Mouse (Mus musculus): ENCODE data around the gene Fcgr4. TPM values are rescaled to one million over a fixed set of nuclear protein-coding genes. Genes with fewer than 3 reads are reported as not detected.

Gene Fcgr4
- polyA plus RNA-seq, 1 experiment from 2014 or later = 0.19 TPM

DNA sequence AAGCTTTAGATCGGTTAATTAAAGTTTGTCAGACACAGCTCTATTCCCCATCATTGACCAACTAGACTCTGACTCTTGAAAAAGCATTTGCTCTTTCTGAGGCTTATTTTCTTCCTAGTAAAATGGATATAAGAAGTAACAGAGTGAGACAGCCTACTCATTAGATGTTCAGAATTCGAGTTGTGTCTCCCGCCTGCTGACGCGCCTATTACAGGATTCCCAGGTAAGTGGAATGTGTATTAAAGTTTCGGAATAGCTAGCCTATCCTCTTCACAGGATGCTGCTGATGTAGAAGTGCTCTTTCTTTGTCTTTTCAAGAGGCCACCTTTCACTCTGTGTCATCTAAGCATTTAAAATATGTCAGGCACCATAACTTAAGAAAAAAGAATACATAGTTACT lies 20.4 kb downstream of the Fcgr4 start:
- Histone ChIP-seq H3K9ac (replicated peaks) (no peak overlapping the region), H3K27me3 (peaks cover 17% of the 10 kb centered on the region), H3K4me2 (replicated peaks) (no peak overlapping the region), H3K4me3 (no peak overlapping the region), H3K36me3 (no peaks in the 10 kb centered on the region), H3K9me3 (no peaks in the 10 kb centered on the region), H3K4me1 (peaks cover 3% of the 10 kb centered on the region; the same call in 1 of the 2 replicates), H3K27ac (replicated peaks) (no peak overlapping the region)
- WGBS = 80% methylated on average over 6 of the region's 6 CpGs
- ATAC-seq (ENCODE audit: low FRiP score, low read depth) = no peak

- Histone ChIP-seq H3K4me3 (no peak overlapping the region), H3K27me3 (peaks cover 17% of the 10 kb centered on the region), H3K36me3 (no peaks in the 10 kb centered on the region), H3K4me2 (replicated peaks) (no peak overlapping the region), H3K9me3 (no peaks in the 10 kb centered on the region), H3K9ac (replicated peaks) (no peak overlapping the region), H3K4me1 (peaks cover 1% of the 10 kb centered on the region; the same call in 1 of the 2 replicates), H3K27ac (replicated peaks) (no peak overlapping the region)
- no peak for ATAC-seq (ENCODE audit: low FRiP score, low read depth)
- 89% methylated on average over 7 of the region's 7 CpGs for WGBS
These were observed 21.2 kb downstream of the Fcgr4 start for GRCm38 (mm10) chr1:171039880-171040279.

GRCm38 (mm10) chr1:171043594-171044153 lies 25.0 kb downstream of the Fcgr4 start:
- Histone ChIP-seq H3K4me2 (replicated peaks) (peak overlapping the region; percentile 51), H3K9ac (replicated peaks) (peak overlapping the region; percentile 69), H3K36me3 (no peaks in the 10 kb centered on the region), H3K27me3 (0 out of 2 replicates have a peak, but pooled peaks cover 5% of the 10 kb centered on the region), H3K9me3 (no peaks in the 10 kb centered on the region), H3K27ac (replicated peaks) (0 out of 2 replicates have a peak overlapping the region, but pooled peaks have one; percentile 81), H3K4me3 (peak overlapping the region; percentile 64), H3K4me1 (no peaks in the 10 kb centered on the region)
- ATAC-seq (ENCODE audit: low FRiP score, low read depth) = no peak
- 67% methylated on average over 3 of the region's 3 CpGs for WGBS

DNA sequence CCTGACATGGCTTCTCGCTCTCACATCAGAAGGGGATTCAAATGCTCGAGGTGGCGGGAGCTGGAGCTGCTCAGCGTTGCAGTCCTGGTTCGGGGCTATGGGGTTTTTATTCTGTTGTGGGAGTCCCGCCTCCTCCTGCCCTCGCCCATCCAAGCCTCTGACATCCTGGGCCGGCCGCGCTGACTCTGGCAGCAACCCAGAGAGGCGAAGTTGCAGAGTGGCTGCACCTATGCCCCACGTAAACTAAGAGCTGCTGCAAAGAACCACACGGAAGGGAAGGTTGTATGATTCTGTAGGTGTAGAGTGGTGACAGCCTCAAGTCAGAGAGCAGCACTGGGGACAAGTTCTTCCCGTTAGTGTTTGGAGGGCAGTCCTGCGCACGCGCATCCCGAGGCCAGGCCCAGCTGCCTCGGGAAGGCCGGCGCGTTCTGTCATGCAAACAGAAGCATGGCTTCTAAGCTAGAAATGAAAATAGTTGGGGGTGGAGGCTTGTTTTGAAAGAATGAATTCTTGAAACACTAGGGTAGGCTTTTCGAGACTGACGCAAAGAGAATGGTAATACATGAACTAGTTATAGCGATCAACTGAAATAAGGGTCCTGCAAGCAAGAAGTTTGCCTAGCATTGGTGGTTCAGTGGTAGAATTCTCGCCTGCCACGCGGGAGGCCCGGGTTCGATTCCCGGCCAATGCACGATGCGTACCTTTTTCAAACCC lies 25.8 kb downstream of the Fcgr4 start:
- H3K36me3 ChIP-seq = no peaks in the 10 kb centered on the region
- H3K4me1 ChIP-seq = no peaks in the 10 kb centered on the region
- peak overlapping the region; percentile 64 for H3K4me3 ChIP-seq
- no peaks in the 10 kb centered on the region for H3K9me3 ChIP-seq
- H3K27me3 ChIP-seq = 0 out of 2 replicates have a peak, but pooled peaks cover 5% of the 10 kb centered on the region
- peak overlapping the region; percentile 51 for H3K4me2 ChIP-seq (replicated peaks)
- peak; percentile 93 for ATAC-seq (ENCODE audit: low FRiP score, low read depth)
- peak overlapping the region; percentile 69 for H3K9ac ChIP-seq (replicated peaks)
- WGBS = under 1% methylated on average over 33 of the region's 33 CpGs
- H3K27ac ChIP-seq (replicated peaks) = peak overlapping the region; percentile 81

GRCm38 (mm10) chr1:171045079-171045465 lies 26.4 kb downstream of the Fcgr4 start:
- Histone ChIP-seq H3K4me1 (no peaks in the 10 kb centered on the region), H3K9me3 (no peaks in the 10 kb centered on the region), H3K9ac (replicated peaks) (peak overlapping the region; percentile 41; the same call in 1 of the 2 replicates), H3K27ac (replicated peaks) (no peak overlapping the region), H3K4me3 (peak overlapping the region; percentile 64), H3K36me3 (no peaks in the 10 kb centered on the region), H3K27me3 (peaks cover 5% of the 10 kb centered on the region; the same call in 1 of the 2 replicates), H3K4me2 (replicated peaks) (peak overlapping the region; percentile 51)
- 8% methylated on average over 14 of the region's 14 CpGs for WGBS
- ATAC-seq (ENCODE audit: low FRiP score, low read depth) = peak; percentile 42; the same call in 1 of the 2 replicates

DNA sequence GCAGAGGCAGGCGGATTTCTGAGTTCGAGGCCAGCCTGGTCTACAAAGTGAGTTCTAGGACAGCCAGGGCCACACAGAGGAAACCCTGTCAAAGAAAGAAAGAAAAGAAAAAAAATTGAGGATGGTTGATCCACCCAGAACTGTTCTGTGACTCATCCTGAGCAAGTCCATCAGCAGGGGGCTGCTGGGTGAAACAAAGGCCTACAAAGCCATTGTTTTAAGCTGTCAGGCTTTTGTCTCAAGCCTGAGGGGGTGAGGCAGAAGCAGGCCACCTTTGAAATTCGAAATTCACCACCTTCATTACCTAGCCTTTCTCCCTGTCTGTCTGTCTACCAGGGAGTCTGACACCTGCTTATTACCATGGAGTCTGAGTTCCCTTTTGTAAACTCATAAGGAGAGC lies 27.8 kb downstream of the Fcgr4 start:
- Histone ChIP-seq H3K36me3 (no peaks in the 10 kb centered on the region), H3K9me3 (no peaks in the 10 kb centered on the region), H3K4me3 (no peak overlapping the region), H3K27me3 (peaks cover 5% of the 10 kb centered on the region; the same call in 1 of the 2 replicates), H3K9ac (replicated peaks) (no peak overlapping the region), H3K27ac (replicated peaks) (no peak overlapping the region), H3K4me1 (no peaks in the 10 kb centered on the region), H3K4me2 (replicated peaks) (no peak overlapping the region)
- ATAC-seq (ENCODE audit: low FRiP score, low read depth) = no peak
- 72% methylated on average over 3 of the region's 3 CpGs for WGBS

- ATAC-seq (ENCODE audit: low FRiP score, low read depth) = no peak
- no peak overlapping the region for H3K4me2 ChIP-seq (replicated peaks)
- no peaks in the 10 kb centered on the region for H3K4me1 ChIP-seq
- no peak overlapping the region for H3K9ac ChIP-seq (replicated peaks)
- no peak overlapping the region for H3K4me3 ChIP-seq
- WGBS = 48% methylated on average over 10 of the region's 10 CpGs
- H3K36me3 ChIP-seq = no peaks in the 10 kb centered on the region
- no peaks in the 10 kb centered on the region for H3K9me3 ChIP-seq
- H3K27ac ChIP-seq (replicated peaks) = no peak overlapping the region
- no peaks in the 10 kb centered on the region; the same call in 1 of the 2 replicates for H3K27me3 ChIP-seq
These were observed 30.5 kb downstream of the Fcgr4 start for GRCm38 (mm10) chr1:171049263-171049662.

DNA sequence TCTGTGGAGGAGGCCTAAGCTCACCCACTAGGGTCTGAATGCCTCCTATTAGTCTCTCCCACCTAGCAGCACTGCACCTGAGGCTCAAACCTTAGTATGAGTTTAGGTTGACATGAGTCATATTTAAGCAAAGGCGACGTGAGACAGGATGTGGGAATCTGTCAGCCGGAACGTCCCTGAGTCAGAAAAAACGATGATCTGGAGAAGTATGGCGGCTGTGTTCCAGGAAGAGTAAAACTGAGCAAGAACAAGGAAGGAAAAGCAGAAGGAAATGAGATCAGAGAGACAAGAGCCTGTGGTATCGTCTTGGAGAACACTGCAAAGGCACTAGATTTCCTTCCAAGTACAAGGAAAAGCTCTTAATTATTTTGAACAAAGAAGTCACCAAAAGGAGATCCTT lies 32.1 kb downstream of the Fcgr4 start:
- Histone ChIP-seq H3K4me3 (no peak overlapping the region), H3K4me2 (replicated peaks) (no peak overlapping the region), H3K4me1 (no peaks in the 10 kb centered on the region), H3K9ac (replicated peaks) (no peak overlapping the region), H3K36me3 (no peaks in the 10 kb centered on the region), H3K9me3 (no peaks in the 10 kb centered on the region), H3K27ac (replicated peaks) (no peak overlapping the region), H3K27me3 (no peaks in the 10 kb centered on the region; the same call in 1 of the 2 replicates)
- WGBS = 92% methylated on average over 7 of the region's 7 CpGs
- no peak for ATAC-seq (ENCODE audit: low FRiP score, low read depth)

DNA sequence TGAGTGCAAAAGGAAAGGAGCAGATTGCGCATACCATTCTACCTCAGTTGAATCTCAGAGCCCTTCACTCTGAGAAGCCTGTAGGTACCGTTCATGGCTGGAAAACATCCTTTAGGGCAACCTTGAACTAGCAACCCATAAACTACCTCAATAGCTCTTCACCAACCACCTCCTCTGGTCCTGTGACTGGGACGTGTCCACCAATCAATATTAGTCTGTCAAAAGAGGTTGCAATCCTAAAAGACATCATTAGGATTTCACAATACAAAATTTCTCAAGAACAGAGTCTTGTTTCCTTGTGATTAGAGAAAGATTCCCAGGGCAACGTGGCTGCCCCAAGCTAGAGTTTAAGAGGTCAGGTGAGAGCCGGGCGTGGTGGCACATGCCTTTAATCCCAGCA lies 34.6 kb downstream of the Fcgr4 start:
- no peaks in the 10 kb centered on the region for H3K9me3 ChIP-seq
- no peaks in the 10 kb centered on the region for H3K4me1 ChIP-seq
- 85% methylated on average over 6 of the region's 6 CpGs for WGBS
- no peak overlapping the region for H3K9ac ChIP-seq (replicated peaks)
- no peak overlapping the region for H3K4me2 ChIP-seq (replicated peaks)
- H3K4me3 ChIP-seq = no peak overlapping the region
- no peak overlapping the region for H3K27ac ChIP-seq (replicated peaks)
- no peaks in the 10 kb centered on the region; the same call in 1 of the 2 replicates for H3K27me3 ChIP-seq
- no peak for ATAC-seq (ENCODE audit: low FRiP score, low read depth)
- H3K36me3 ChIP-seq = no peaks in the 10 kb centered on the region

DNA sequence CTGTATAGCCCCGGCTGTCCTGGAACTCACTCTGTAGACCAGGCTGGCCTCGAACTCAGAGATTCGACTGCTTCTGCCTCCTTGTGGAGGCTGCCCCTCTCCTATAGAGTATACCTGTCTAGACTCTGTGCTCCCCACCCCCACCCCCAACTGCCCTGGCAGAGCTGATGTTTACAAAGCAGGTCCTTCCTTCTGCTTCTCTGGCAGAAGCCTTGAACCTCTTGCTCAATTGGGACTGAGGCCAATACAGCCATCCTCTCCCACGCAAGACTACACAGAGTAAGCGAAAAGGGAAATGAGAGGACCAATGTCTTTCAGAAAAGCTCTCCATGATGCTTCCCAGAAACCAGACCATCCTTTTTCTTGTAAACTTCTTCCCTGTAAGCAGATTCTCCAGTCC lies 38.5 kb downstream of the Fcgr4 start:
- Histone ChIP-seq H3K4me1 (no peaks in the 10 kb centered on the region), H3K9me3 (no peaks in the 10 kb centered on the region), H3K4me2 (replicated peaks) (no peak overlapping the region), H3K4me3 (no peak overlapping the region), H3K9ac (replicated peaks) (no peak overlapping the region), H3K36me3 (no peaks in the 10 kb centered on the region), H3K27ac (replicated peaks) (no peak overlapping the region), H3K27me3 (0 out of 2 replicates have a peak, but pooled peaks cover 2% of the 10 kb centered on the region)
- 86% methylated on average over 5 of the region's 5 CpGs for WGBS
- no peak for ATAC-seq (ENCODE audit: low FRiP score, low read depth)

- no peaks in the 10 kb centered on the region for H3K4me1 ChIP-seq
- H3K4me2 ChIP-seq (replicated peaks) = no peak overlapping the region
- no peak overlapping the region for H3K27ac ChIP-seq (replicated peaks)
- 76% methylated on average over 2 of the region's 2 CpGs for WGBS
- no peak for ATAC-seq (ENCODE audit: low FRiP score, low read depth)
- peaks cover 14% of the 10 kb centered on the region for H3K27me3 ChIP-seq
- no peak overlapping the region for H3K4me3 ChIP-seq
- no peaks in the 10 kb centered on the region for H3K36me3 ChIP-seq
- no peaks in the 10 kb centered on the region for H3K9me3 ChIP-seq
- no peak overlapping the region for H3K9ac ChIP-seq (replicated peaks)
These were observed 40.5 kb downstream of the Fcgr4 start for GRCm38 (mm10) chr1:171059203-171059602.

GRCm38 (mm10) chr1:171060392-171060791 lies 41.7 kb downstream of the Fcgr4 start:
- H3K9ac ChIP-seq (replicated peaks) = no peak overlapping the region
- H3K4me3 ChIP-seq = no peak overlapping the region
- peaks cover 24% of the 10 kb centered on the region for H3K27me3 ChIP-seq
- H3K36me3 ChIP-seq = no peaks in the 10 kb centered on the region
- H3K9me3 ChIP-seq = no peaks in the 10 kb centered on the region
- H3K27ac ChIP-seq (replicated peaks) = no peak overlapping the region
- H3K4me1 ChIP-seq = peaks cover 3% of the 10 kb centered on the region
- 67% methylated on average over 10 of the region's 10 CpGs for WGBS
- H3K4me2 ChIP-seq (replicated peaks) = no peak overlapping the region
- ATAC-seq (ENCODE audit: low FRiP score, low read depth) = no peak
